Mouse (Mus musculus): Measurements from ENCODE around the gene Gm14137.

Gene Gm14137

DNA sequence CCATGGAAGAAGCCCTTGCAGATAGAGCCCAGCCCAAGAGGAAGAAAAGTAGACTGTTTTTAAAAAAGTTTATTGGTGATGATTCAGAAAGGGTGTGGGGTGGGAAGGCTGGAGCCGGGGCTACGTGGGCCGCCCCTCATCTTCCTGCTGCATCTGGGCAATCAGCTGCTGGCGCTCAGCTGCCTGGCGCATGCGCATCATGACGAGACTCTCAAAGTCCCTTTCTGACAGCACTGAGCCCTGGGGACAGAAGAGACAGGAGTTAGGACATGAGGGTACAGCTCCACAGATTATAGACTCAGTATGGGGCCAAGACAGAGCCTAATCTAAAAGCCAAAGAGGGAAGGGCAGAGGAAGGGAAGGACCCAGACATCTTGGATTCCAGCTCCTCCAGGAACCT is 1.9 kb upstream of the Gm14137 start:
- DNase-seq (ENCODE audit: low spot score in 2 of 2): no peak

DNA sequence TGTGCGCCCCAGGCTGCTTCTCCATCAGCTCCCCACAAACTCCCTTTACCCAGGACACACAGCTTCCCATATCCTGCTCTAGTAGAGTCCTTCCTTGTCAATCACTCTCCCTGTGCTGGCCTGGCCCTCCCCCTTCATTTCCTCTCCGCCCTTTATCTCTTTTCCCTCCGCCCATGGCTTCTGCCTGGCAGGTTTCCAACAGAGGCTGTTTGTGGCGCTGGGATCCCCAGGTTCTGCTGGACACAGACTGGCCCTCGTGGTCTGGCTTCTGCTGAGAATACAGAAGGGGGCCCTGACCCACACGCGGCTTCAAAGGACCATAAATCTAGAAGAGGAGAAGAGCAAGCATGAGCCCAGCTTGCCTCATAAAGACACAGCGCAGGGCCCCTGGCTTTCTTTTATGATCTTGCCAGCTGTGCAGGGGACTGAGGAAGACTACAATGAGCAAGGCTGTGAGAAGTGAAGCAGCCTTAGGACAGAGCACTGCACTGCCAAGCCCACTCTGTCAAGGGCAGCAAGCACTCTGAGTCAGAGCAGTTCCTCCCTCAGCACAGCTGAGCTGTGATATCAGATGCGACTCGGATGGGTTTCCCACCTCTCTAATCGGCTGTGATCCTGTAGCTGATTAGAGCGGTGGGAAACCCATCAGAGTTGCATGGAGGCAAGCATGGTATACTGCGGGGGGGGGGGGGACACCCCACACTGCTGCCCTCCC is 1.3 kb upstream of the Gm14137 start:
- peak; percentile 70 to 84 for DNase-seq (ENCODE audit: low spot score in 2 of 2)

GRCm38 (mm10) chr2:119174866-119175265 is 557 bp downstream of the Gm14137 start:
- DNase-seq (ENCODE audit: low spot score in 2 of 2): no peak

GRCm38 (mm10) chr2:119175614-119176013 is 1.3 kb downstream of the Gm14137 start:
- DNase-seq (ENCODE audit: low spot score in 2 of 2): no peak

GRCm38 (mm10) chr2:119176761-119177160 is 2.5 kb downstream of the Gm14137 start:
- DNase-seq (ENCODE audit: low spot score in 2 of 2): no peak

- no peak for DNase-seq (ENCODE audit: low spot score in 2 of 2)
These were observed 3.2 kb downstream of the Gm14137 start for GRCm38 (mm10) chr2:119177384-119177939.

DNA sequence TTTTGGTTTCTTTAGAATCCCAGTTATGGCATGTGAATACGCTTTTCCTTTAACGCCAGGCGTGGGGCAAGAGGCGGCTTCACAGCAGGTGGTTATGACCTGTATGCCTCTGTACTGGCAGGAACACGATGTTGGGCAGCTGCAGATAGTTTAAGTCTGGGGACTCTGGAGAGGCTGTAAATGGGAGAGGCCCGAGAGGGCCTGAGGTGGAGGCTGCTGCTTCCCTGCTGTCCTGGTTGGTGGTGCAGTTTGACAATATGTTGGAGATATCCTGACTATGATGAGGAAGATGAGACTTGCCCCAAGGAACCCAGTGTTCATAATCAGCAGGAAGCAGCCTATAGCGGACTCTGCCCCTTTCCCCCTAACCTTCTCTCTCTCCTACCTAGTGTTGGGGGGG is 8.6 kb downstream of the Gm14137 start:
- DNase-seq (ENCODE audit: low spot score in 2 of 2): no peak

DNA sequence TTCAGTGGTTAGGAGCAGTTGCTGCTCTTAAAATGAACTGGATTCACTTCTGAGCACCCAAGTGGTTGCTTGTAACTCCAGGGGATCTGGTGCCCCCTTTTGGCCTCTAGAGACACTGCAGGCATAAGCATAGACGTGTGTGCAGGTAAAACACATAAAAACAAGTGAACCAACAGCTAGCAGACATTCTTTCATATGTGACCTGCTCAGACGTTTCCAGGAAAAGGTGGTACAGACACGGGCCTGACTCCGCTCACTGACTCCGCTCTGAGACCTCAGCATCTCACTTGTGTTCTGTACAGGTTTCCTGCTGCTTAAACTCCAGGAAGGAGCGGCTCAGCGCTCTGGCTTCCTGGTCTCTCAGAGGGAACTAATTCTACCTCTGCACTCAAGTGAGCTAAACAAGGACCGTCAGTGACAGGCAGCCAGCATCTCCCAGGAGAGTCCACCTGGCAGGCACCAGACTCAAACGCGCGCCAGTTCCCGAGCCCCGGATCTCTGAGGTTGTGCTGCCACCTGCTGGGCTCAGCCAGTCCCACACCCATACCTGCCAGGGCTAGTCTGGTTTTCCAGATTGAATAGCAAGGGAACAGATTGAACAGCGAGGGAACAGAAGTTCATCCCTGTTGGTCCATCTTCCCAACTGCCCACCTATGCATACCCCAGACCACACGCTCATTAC is 14.9 kb downstream of the Gm14137 start:
- DNase-seq (ENCODE audit: low spot score in 2 of 2): peak; percentile 88 to 96

DNA sequence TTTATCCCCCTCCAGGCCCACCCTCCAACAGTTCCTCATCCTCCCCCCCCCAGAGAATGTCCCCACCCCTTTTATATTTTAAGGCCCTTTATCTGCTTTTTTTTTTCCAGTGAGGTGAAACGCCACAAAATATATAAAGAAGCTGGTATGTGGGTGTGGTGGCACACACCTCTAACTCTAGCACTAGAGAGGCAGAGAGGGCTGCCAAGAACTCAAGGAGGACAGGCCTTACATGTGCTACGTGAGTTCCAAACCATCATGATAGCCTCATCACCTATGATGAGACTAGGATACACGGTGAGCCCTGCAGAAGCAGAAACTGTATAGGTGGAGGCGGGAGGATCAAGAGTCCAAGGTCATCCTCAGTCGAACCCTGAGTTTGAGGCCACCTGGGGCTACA is 16.7 kb downstream of the Gm14137 start:
- no peak for DNase-seq (ENCODE audit: low spot score in 2 of 2)

- DNase-seq (ENCODE audit: low spot score in 2 of 2): no peak
These were observed 19.8 kb downstream of the Gm14137 start for GRCm38 (mm10) chr2:119194140-119194539.

DNA sequence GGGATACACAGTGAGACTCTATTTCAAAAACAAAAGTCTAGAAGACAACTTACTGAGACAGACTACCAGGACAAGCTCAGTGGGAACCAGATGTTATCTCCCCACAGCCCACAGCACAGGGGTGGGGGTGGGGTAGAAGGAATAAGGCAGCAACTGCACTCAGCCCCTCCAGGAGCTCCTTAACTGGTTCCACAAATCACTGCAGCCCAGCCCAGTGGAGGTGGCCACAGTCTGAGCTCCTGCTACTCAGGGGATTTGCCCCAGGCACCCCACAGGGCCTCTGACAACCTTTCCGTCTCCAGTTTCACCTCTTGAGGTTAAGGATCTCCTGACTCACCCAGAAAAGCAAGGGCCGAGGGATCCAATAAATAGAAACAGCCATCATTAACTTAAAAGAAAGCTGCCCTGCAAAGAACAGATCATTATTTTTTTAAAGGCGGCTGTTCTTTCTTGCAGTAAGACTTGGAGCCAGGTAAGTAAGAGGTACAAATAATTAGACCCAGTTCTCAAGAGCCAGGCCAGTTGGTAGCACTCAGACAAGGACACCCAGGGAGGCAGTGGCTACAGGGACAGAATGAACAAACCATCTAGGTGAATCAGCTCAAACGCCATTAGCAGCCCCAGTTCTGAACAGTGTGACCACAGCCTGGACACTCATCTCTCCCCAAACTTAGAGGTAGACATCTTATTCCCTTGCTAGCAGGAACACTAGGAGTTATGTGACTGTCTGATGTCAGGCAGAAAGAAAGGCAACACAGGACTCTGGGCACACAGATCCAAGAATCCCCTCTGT is 22.2 kb downstream of the Gm14137 start:
- DNase-seq (ENCODE audit: low spot score in 2 of 2): no peak

DNA sequence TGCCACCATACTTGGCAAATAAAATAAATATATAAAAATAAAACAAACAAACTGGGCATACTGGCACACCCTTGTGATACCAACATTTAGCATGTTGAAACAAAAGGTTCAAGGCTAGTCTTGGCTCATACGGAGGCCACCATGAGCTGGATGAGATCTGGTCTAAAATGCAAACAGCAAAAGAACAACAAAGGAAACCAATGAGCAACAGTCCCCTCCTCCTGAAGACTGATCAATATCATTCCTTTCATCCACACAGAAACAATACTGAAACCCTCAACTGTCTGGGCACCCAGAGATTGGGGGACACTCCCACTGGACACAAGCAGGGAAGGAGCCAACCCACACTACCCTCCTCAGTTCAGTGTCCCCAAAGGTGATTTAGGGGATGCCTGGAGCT is 23.2 kb downstream of the Gm14137 start:
- DNase-seq (ENCODE audit: low spot score in 2 of 2): no peak

- no peak for DNase-seq (ENCODE audit: low spot score in 2 of 2)
These were observed 23.7 kb downstream of the Gm14137 start for GRCm38 (mm10) chr2:119198049-119198448.

GRCm38 (mm10) chr2:119198934-119199333 is 24.6 kb downstream of the Gm14137 start:
- DNase-seq (ENCODE audit: low spot score in 2 of 2): no peak

DNA sequence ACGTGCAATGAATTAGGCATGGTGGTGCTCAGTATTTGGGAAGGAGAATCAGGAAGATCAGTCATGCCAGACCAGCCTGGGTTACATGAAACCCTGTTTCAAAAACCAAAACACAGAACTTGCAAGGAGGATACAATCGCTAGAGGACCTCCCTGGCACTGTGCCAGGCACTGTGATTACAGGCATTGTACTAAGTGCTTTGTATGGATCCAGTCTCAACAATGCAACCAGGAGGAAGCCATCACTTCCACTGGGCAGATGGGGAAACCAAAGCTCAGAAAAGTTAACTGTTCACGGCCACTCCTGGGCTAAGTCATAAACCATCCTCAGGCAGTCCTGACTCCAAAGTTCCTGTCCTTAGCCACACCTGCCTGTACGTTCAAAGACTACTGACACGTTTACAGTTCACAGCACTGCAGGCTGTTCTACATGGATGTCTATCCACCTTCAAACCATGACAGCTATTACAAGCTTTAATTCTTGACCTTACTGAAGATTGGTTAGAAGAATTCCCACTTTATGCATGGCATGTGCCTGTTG is 28.7 kb downstream of the Gm14137 start:
- DNase-seq (ENCODE audit: low spot score in 2 of 2): no peak

DNA sequence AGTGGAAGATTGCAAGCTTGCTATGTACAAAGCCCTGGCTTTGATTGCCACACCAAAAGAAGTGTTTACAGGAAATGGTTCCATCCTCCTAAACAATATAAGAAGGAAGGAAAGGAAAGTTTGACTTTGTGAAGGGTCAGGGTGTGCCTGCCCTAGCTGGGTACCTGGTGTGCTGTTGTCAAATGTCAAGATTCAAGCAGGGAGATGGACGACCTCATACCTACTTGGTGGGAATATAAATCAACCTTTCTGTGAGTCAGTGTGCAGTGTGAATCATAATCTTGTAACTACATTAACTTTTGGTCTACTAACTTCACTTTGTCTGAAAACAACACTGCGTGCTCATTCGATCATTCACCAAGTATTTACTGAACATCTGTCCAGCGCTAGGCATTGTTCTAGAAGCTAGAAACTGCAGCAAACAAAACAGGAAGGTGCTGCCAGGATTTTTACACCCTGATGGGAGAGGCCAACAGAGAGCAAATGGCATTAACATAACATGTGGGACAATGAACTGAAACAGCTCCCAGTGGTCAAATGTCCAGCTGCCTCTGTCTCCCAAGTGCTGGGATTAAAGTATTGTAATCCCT is 29.7 kb downstream of the Gm14137 start:
- DNase-seq (ENCODE audit: low spot score in 2 of 2): no peak

DNA sequence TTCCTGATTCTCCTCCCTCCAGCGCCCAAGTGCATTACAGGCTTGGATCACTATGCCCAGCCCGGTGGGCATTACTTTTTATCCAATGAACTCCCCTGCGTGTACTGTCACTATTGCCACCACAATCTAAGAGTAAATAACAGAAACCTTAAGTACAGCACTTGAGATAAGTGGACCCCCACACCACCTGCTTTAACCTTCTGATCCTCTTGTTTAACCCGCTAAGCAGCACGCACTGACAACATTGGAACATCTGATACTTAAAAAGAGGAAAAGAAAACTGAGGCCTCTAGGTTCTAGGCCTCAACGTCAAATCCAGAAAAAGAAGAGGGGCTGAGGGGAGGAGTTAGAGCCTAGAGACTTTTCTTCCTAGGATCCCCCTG is 33.6 kb downstream of the Gm14137 start:
- no peak for DNase-seq (ENCODE audit: low spot score in 2 of 2)

DNA sequence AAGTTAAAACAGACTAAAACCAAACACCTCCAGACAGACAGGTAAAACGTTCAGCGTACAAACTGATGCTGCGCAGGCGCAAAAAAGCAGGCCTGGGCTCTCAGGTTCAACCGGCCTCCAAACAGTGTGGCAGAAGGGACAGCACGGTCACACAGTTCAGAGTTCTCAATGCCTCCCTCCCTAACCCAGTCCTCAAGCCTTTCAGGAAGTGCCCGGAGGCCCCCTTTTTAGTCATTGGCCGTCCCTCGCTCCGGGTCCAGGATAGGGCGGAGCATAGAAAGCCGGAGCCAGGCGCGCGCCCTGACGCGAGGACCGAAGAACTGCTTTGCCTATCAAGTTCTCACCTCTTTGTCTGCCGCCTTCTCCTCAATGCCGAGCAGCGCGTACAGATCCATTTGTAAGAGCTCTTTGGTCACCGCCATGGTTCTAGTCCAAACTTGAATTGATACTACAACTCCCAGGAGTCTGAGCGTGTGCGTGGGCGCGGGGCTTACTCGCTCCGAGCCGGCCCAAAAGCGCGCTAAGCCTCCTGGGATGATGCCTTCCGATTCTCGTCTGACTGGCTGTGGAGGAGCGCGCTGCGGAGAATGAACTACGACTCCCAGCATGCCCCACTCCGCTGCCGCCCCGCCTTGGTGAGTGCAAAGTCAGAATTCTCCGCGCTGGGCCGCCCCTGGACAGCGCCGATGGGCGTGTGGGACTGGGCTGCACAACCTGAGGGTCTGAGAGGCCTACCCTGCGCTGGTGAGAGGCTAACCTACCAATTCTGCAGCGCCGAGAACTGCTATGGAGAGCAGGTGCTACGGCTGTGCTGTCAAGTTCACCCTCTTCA is 34.3 kb downstream of the Gm14137 start, which contains the start of the genes Zfyve19 and Dnajc17:
Zfyve19 (plus strand) TSS at position 274 of the 832 bp plus-strand sequence.
Dnajc17 (minus strand) TSS at position 452 of the 832 bp plus-strand sequence.
- DNase-seq (ENCODE audit: low spot score in 2 of 2): peak; percentile 93 to 96

DNA sequence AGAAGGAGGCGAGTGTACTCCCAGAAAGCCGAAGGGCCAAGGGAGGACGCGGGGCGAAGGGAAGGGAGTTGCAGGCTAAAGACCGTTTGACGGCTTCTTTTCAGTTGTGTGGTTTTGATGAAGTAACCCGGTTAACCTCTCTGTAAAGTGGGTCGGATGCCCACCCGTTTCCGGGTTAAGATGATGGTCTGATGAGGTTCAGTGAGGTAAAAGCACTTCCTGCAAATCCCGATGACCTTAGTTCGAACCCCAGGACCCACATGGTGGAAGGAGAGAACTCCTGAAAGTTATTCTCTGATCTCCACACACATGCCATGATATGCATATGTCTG is 34.8 kb downstream of the Gm14137 start:
- no peak for DNase-seq (ENCODE audit: low spot score in 2 of 2)
